Mouse (Mus musculus): ENCODE data around the gene Nkx2-2. TPM values are rescaled to one million over a fixed set of nuclear protein-coding genes. Genes with fewer than 3 reads are reported as not detected.

Nkx2-2 gene
- polyA plus RNA-seq, 1 experiment from 2014 or later = 4.2 TPM

DNA sequence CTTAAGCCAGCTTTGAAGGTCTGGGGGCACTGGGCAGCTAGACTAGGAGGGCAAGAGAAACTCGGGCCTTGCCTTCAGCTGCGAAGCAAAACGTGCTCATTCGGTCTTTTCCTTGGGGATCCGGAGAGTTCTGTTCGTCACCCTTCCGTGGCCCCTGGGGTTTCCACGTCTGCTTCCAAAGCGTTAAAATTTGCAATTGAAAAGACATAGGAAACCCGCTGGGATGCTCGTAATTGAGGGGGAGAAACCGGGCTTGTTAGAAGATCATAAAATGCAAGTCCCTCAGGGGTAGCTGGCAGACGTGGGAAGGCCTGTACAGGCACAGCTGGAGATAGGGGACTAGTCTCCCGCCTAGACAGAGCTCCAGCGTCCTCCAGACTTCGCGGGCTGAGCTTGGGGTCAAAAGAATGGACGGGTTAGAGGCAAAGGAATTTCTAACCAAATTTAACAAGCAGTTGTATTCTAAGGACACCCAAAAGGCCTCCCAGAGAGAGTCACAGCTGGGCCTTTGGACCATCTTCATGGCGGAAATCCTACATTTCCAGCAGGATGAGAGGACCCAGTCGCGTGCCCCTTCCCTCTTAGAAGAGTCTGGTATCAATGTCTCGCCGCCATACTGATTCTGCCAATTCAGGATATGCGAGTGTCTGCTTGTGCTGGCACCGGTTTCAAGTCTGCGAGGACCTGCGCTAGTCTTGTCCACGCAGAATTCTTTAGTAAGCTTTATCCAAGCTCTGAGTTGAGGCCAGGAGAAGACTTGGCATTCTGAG, 4.3 kb downstream of the Nkx2-2 start:
- no peaks in the 10 kb centered on the region for H3K9me3 ChIP-seq (ENCODE audit: control insufficient read depth, low read length)
- 1% methylated on average over 28 of the region's 28 CpGs for WGBS
- H3K36me3 ChIP-seq (ENCODE audit: control insufficient read depth, insufficient read depth, low read length) = no peaks in the 10 kb centered on the region
- H3K4me3 ChIP-seq (ENCODE audit: low read length) = no peak overlapping the region
- H3K4me1 ChIP-seq (ENCODE audit: control insufficient read depth, insufficient read depth, low read depth, low read length) = peaks cover 8% of the 10 kb centered on the region
- ATAC-seq = no peak
- no peak overlapping the region for H3K4me2 ChIP-seq (ENCODE audit: low read length)
- no peak overlapping the region for H3K9ac ChIP-seq (ENCODE audit: low read depth, low read length)
- H3K27me3 ChIP-seq (replicated peaks; ENCODE audit: control insufficient read depth, insufficient read depth, low read length) = peaks cover 43% of the 10 kb centered on the region
- 0 out of 2 replicates have a peak overlapping the region, but pooled peaks have one; percentile 37 for H3K27ac ChIP-seq (ENCODE audit: low read depth, low read length)

DNA sequence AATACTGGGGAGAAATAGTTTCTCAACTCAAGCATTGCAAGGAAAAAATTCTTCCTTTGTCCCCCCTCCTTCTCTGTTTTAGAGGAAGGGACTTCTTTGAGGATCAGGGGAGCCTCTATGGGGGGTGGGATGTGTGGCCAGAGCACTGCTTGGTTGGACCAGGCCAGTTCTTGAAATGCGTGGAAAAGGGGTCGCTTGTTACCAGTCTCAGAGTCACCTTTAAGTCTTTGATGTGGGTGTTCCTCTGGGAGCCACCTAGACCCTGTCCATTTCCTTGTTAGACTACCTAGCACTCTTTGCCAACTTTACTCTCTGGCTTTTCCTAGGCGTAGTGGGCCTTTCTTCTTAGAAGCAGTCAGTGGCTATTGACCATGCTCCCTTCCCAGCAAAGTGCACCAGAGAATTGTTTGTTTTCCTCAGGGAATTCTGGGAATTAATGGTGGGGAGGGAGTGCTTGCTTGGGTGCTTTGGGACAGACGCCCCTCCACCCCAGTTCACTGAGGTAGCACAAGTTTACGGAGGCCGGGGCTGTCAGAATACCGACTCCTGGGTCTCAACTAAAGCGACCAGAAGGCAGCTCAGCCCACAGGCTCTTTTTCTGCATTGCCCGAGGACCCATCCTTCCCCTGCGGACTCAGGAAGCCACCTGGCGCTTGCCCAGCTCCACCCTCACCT, 5.0 kb downstream of the Nkx2-2 start:
- Histone ChIP-seq H3K27ac (ENCODE audit: low read depth, low read length) (0 out of 2 replicates have a peak overlapping the region, but pooled peaks have one; percentile 37), H3K4me3 (ENCODE audit: low read length) (no peak overlapping the region), H3K9ac (ENCODE audit: low read depth, low read length) (no peak overlapping the region), H3K9me3 (ENCODE audit: control insufficient read depth, low read length) (no peaks in the 10 kb centered on the region), H3K4me1 (ENCODE audit: control insufficient read depth, insufficient read depth, low read depth, low read length) (peaks cover 5% of the 10 kb centered on the region), H3K36me3 (ENCODE audit: control insufficient read depth, insufficient read depth, low read length) (no peaks in the 10 kb centered on the region), H3K4me2 (ENCODE audit: low read length) (no peak overlapping the region), H3K27me3 (replicated peaks; ENCODE audit: control insufficient read depth, insufficient read depth, low read length) (peaks cover 39% of the 10 kb centered on the region)
- no peak for ATAC-seq
- 6% methylated on average over 11 of the region's 11 CpGs for WGBS

GRCm38 (mm10) chr2:147188074-147188700, 5.9 kb downstream of the Nkx2-2 start:
- Histone ChIP-seq H3K4me1 (ENCODE audit: control insufficient read depth, insufficient read depth, low read depth, low read length) (peaks cover 4% of the 10 kb centered on the region; the same call in 1 of the 2 replicates), H3K27me3 (replicated peaks; ENCODE audit: control insufficient read depth, insufficient read depth, low read length) (peaks cover 36% of the 10 kb centered on the region), H3K36me3 (ENCODE audit: control insufficient read depth, insufficient read depth, low read length) (no peaks in the 10 kb centered on the region), H3K9me3 (ENCODE audit: control insufficient read depth, low read length) (no peaks in the 10 kb centered on the region), H3K27ac (ENCODE audit: low read depth, low read length) (no peak overlapping the region), H3K9ac (ENCODE audit: low read depth, low read length) (no peak overlapping the region), H3K4me2 (ENCODE audit: low read length) (peak overlapping the region; percentile 6; the same call in 1 of the 2 replicates), H3K4me3 (ENCODE audit: low read length) (no peak overlapping the region)
- ATAC-seq = peak; percentile 74
- under 1% methylated on average over 28 of the region's 28 CpGs for WGBS

GRCm38 (mm10) chr2:147187061-147187870, 6.8 kb downstream of the Nkx2-2 start:
- H3K9ac ChIP-seq (ENCODE audit: low read depth, low read length) = no peak overlapping the region
- WGBS = under 1% methylated on average over 32 of the region's 33 CpGs
- peaks cover 4% of the 10 kb centered on the region; the same call in 1 of the 2 replicates for H3K4me1 ChIP-seq (ENCODE audit: control insufficient read depth, insufficient read depth, low read depth, low read length)
- no peak for ATAC-seq
- H3K27ac ChIP-seq (ENCODE audit: low read depth, low read length) = no peak overlapping the region
- H3K9me3 ChIP-seq (ENCODE audit: control insufficient read depth, low read length) = no peaks in the 10 kb centered on the region
- peak overlapping the region; percentile 3; the same call in 1 of the 2 replicates for H3K4me3 ChIP-seq (ENCODE audit: low read length)
- peaks cover 39% of the 10 kb centered on the region for H3K27me3 ChIP-seq (replicated peaks; ENCODE audit: control insufficient read depth, insufficient read depth, low read length)
- H3K36me3 ChIP-seq (ENCODE audit: control insufficient read depth, insufficient read depth, low read length) = no peaks in the 10 kb centered on the region
- peak overlapping the region; percentile 22; the same call in 1 of the 2 replicates for H3K4me2 ChIP-seq (ENCODE audit: low read length)

DNA sequence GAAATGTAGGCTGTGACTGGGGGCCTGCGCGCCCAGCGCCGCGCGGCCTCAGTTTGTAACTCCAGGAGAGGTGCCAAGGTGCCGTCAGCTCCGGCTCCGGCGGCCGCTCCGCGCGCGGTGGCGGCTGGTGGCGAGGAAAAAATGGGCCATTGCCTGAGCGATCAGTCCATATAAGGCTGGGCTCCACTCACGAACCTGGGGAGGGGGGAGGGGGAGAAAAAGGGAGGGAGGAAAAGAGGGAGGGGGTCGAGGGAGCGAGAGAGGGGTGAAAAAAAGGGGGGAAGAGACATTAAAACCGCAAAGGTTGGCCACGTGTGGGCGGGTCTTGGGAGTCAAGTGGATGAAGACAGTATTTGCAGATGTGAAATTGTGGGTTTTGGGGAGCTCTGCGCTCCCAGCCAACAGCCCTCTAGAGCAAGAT, 7.8 kb downstream of the Nkx2-2 start:
- Histone ChIP-seq H3K4me2 (ENCODE audit: low read length) (peak overlapping the region; percentile 13; the same call in 1 of the 2 replicates), H3K9ac (ENCODE audit: low read depth, low read length) (no peak overlapping the region)
- ATAC-seq = no peak

DNA sequence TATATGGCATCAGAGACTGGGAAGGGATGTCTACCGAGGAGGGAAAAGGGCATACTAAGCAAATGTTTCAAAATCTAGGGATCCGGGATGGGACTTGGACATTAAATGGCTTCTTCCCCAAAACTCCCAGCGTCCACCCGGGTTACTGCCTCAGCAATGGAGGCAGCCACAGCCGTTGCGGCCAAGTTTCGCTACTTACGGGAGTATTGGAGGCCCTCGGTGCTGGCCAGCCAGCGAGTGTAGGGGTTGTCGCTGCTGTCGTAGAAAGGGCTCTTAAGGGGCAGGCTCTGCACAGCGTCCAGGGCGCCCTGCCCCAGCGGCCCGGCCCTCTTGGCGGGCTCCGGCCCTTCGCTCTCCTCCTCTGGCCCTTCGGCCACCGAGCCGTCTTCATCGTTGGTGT, 8.5 kb downstream of the Nkx2-2 start:
- Histone ChIP-seq H3K9ac (ENCODE audit: low read depth, low read length) (no peak overlapping the region), H3K27ac (ENCODE audit: low read depth, low read length) (no peak overlapping the region), H3K4me1 (ENCODE audit: control insufficient read depth, insufficient read depth, low read depth, low read length) (peaks cover 4% of the 10 kb centered on the region; the same call in 1 of the 2 replicates), H3K4me3 (ENCODE audit: low read length) (peak overlapping the region; percentile 11), H3K27me3 (replicated peaks; ENCODE audit: control insufficient read depth, insufficient read depth, low read length) (peaks cover 48% of the 10 kb centered on the region), H3K9me3 (ENCODE audit: control insufficient read depth, low read length) (no peaks in the 10 kb centered on the region), H3K36me3 (ENCODE audit: control insufficient read depth, insufficient read depth, low read length) (no peaks in the 10 kb centered on the region), H3K4me2 (ENCODE audit: low read length) (peak overlapping the region; percentile 2; the same call in 1 of the 2 replicates)
- WGBS = 0% methylated on average over 21 of the region's 23 CpGs
- ATAC-seq = no peak

More for the DNA sequence above, 7.8 kb downstream of the Nkx2-2 start:
- H3K36me3 ChIP-seq (ENCODE audit: control insufficient read depth, insufficient read depth, low read length) = no peaks in the 10 kb centered on the region
- H3K27ac ChIP-seq (ENCODE audit: low read depth, low read length) = no peak overlapping the region
- WGBS = under 1% methylated on average over 24 of the region's 25 CpGs
- peaks cover 4% of the 10 kb centered on the region; the same call in 1 of the 2 replicates for H3K4me1 ChIP-seq (ENCODE audit: control insufficient read depth, insufficient read depth, low read depth, low read length)
- H3K9me3 ChIP-seq (ENCODE audit: control insufficient read depth, low read length) = no peaks in the 10 kb centered on the region
- peak overlapping the region; percentile 11 for H3K4me3 ChIP-seq (ENCODE audit: low read length)
- H3K27me3 ChIP-seq (replicated peaks; ENCODE audit: control insufficient read depth, insufficient read depth, low read length) = peaks cover 45% of the 10 kb centered on the region

DNA sequence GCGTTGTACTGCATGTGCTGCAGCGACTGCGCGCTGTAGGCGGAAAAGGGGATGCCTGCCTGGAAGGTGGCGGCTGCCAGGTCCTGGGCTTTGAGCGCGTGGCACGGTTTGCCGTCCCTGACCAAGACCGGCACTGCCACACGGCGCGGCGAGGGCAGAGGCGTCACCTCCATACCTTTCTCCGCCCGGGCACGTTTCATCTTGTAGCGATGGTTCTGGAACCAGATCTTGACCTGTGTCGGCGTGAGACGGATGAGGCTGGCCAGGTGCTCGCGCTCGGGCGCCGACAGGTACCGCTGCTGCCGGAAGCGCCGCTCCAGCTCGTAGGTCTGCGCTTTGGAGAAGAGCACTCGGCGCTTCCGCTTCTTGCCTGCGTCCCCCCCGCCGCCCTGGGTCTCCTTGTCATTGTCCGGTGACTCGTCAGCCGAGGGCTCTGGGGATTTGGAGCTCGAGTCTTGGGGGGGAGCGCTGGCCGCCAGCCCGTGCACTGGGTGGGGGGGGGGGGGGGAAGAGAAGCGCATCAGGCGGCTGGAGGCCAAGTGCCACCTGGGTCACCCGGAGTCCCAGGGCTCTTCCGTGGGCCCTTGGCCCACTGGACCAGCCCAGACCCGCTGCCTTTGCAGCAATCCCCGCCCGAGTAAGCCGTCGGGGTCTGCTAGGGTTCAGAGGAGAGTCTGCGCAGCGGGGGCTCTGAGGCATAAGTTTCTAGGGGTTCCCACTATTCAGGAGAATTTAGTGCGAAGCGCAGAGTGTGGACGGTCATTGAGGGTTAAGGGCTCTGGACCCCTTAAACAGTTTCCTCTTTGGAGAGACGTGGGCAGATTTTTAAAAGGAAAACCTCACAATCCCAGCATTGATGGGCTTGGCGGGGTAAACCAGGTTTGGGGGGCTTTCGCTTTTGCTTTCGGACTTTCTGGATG, 9.7 kb downstream of the Nkx2-2 start:
- no peaks in the 10 kb centered on the region for H3K36me3 ChIP-seq (ENCODE audit: control insufficient read depth, insufficient read depth, low read length)
- under 1% methylated on average over 59 of the region's 65 CpGs for WGBS
- no peak for ATAC-seq
- peak overlapping the region; percentile 41 for H3K9ac ChIP-seq (ENCODE audit: low read depth, low read length)
- peak overlapping the region; percentile 38 for H3K4me2 ChIP-seq (ENCODE audit: low read length)
- H3K27ac ChIP-seq (ENCODE audit: low read depth, low read length) = no peak overlapping the region
- H3K4me3 ChIP-seq (ENCODE audit: low read length) = peak overlapping the region; percentile 31
- H3K4me1 ChIP-seq (ENCODE audit: control insufficient read depth, insufficient read depth, low read depth, low read length) = peaks cover 4% of the 10 kb centered on the region; the same call in 1 of the 2 replicates
- no peaks in the 10 kb centered on the region for H3K9me3 ChIP-seq (ENCODE audit: control insufficient read depth, low read length)
- peaks cover 55% of the 10 kb centered on the region for H3K27me3 ChIP-seq (replicated peaks; ENCODE audit: control insufficient read depth, insufficient read depth, low read length)

GRCm38 (mm10) chr2:147183521-147183920, 10.5 kb downstream of the Nkx2-2 start:
- Histone ChIP-seq H3K9me3 (ENCODE audit: control insufficient read depth, low read length) (no peaks in the 10 kb centered on the region), H3K4me2 (ENCODE audit: low read length) (peak overlapping the region; percentile 38), H3K27ac (ENCODE audit: low read depth, low read length) (no peak overlapping the region), H3K9ac (ENCODE audit: low read depth, low read length) (no peak overlapping the region), H3K36me3 (ENCODE audit: control insufficient read depth, insufficient read depth, low read length) (no peaks in the 10 kb centered on the region), H3K4me1 (ENCODE audit: control insufficient read depth, insufficient read depth, low read depth, low read length) (peaks cover 6% of the 10 kb centered on the region), H3K27me3 (replicated peaks; ENCODE audit: control insufficient read depth, insufficient read depth, low read length) (peaks cover 55% of the 10 kb centered on the region), H3K4me3 (ENCODE audit: low read length) (peak overlapping the region; percentile 31)
- no peak for ATAC-seq
- 3% methylated on average over 12 of the region's 12 CpGs for whole genome bisulfite sequencing
